Mouse (Mus musculus) embryonic facial prominence, embryonic 15.5 days (tissue): ENCODE measurements around the gene Fam209. TPM values are rescaled to one million over a fixed set of nuclear protein-coding genes. Genes with fewer than 3 reads are reported as not detected.

Experiments used
- ATAC-seq: fragments of 200-750 bp; cut with Nextera tagmentation; 2 replicates; pipeline ENCODE4 v1.8.0; 2017; ENCODE audit warnings: low read depth, moderate TSS enrichment; ENCODE audit not compliant: insufficient number of reproducible peaks, low FRiP score, low TSS enrichment
- H3K27ac ChIP-seq: fragments of 300-500 bp; sonication (generic); replicated peaks from 2 replicates; pipeline ENCODE4 v1.5.1; 2015; ENCODE audit warnings: mild to moderate bottlenecking, inconsistent platforms
- H3K27me3 ChIP-seq: fragments of 300-500 bp; sonication (generic); 2 replicates; pipeline ENCODE4 v1.6.1; 2015; ENCODE audit warnings: inconsistent platforms
- H3K36me3 ChIP-seq: fragments of 300-500 bp; sonication (generic); 2 replicates; pipeline ENCODE4 v1.6.1; 2015; ENCODE audit warnings: mild to moderate bottlenecking, inconsistent platforms
- H3K4me1 ChIP-seq: fragments of 300-500 bp; sonication (generic); 2 replicates; pipeline ENCODE4 v1.6.1; 2015; ENCODE audit warnings: inconsistent platforms
- H3K4me2 ChIP-seq: fragments of 300-500 bp; sonication (generic); replicated peaks from 2 replicates; pipeline ENCODE4 v1.6.1; 2015; ENCODE audit warnings: mild to moderate bottlenecking, inconsistent platforms
- H3K4me3 ChIP-seq: fragments of 300-500 bp; sonication (generic); replicated peaks from 2 replicates; pipeline ENCODE4 v1.5.1; 2015; ENCODE audit warnings: mild to moderate bottlenecking, inconsistent platforms
- H3K9ac ChIP-seq: fragments of 300-500 bp; sonication (generic); 2 replicates; pipeline ENCODE4 v1.6.1; 2015; ENCODE audit warnings: inconsistent platforms
- H3K9me3 ChIP-seq: fragments of 300-500 bp; sonication (generic); replicated peaks from 2 replicates; pipeline ENCODE4 v1.6.1; 2016; ENCODE audit warnings: inconsistent platforms
- WGBS: fragments of 180-500 bp; shearing (Covaris S2); methylation state at CpG from one replicate; pipeline ENCODE4 v1.1.7; 2015; 5-methylcytosine and 5-hydroxymethylcytosine counted together
- polyA plus RNA-seq: library from polyadenylated mRNA; unstranded; fragments of >200 nt; fragmentation: Nextera tagmentation; extraction: Ambion mirVana; gene quantifications from 2 replicates; pipeline ENCODE4 v1.2.1, GENCODE M21; 2015

Gene Fam209
- polyA plus RNA-seq = 0.25 TPM in 1 of 2 replicates, not detected in the other

- Histone ChIP-seq H3K27ac (peak within 1 kb of the TSS; percentile 28), H3K4me3 (no peak within 1 kb of the TSS), H3K4me2 (no peak within 1 kb of the TSS), H3K4me1 (peaks cover 13% of the 10 kb centered on the region), H3K27me3 (no peaks in the 10 kb centered on the region), H3K9me3 (no peaks in the 10 kb centered on the region), H3K9ac (no peak within 1 kb of the TSS), H3K36me3 (peaks cover 18% of the 10 kb centered on the region)
- WGBS = 83% methylated on average over 11 of the region's 11 CpGs
- no peak for ATAC-seq
Measured at GRCm38 (mm10) chr2:172472318-172472717, at the start of gene Fam209. Fam209 (plus strand) TSS chr2:172472520.

GRCm38 (mm10) chr2:172430609-172431008 lies 41.7 kb upstream of the Fam209 start:
- Histone ChIP-seq H3K27me3 (0 out of 2 replicates have a peak, but pooled peaks cover 4% of the 10 kb centered on the region), H3K4me3 (no peak overlapping the region), H3K27ac (no peak overlapping the region), H3K9ac (no peak overlapping the region), H3K36me3 (no peaks in the 10 kb centered on the region), H3K9me3 (no peaks in the 10 kb centered on the region), H3K4me2 (no peak overlapping the region), H3K4me1 (no peaks in the 10 kb centered on the region)
- 77% methylated on average over 1 of the region's 1 CpGs for WGBS
- no peak for ATAC-seq

- H3K4me2 ChIP-seq = no peak overlapping the region
- H3K9ac ChIP-seq = no peak overlapping the region
- ATAC-seq = no peak
- WGBS = 56% methylated on average over 5 of the region's 5 CpGs
- H3K4me3 ChIP-seq = no peak overlapping the region
- no peaks in the 10 kb centered on the region for H3K9me3 ChIP-seq
- no peaks in the 10 kb centered on the region for H3K4me1 ChIP-seq
- H3K27ac ChIP-seq = no peak overlapping the region
- 0 out of 2 replicates have a peak, but pooled peaks cover 4% of the 10 kb centered on the region for H3K27me3 ChIP-seq
- no peaks in the 10 kb centered on the region for H3K36me3 ChIP-seq
Measured at GRCm38 (mm10) chr2:172433746-172434145, 38.6 kb upstream of the Fam209 start.

- no peak overlapping the region for H3K27ac ChIP-seq
- H3K27me3 ChIP-seq = no peaks in the 10 kb centered on the region
- H3K36me3 ChIP-seq = no peaks in the 10 kb centered on the region
- no peak overlapping the region for H3K9ac ChIP-seq
- no peak for ATAC-seq
- H3K4me2 ChIP-seq = no peak overlapping the region
- H3K9me3 ChIP-seq = no peaks in the 10 kb centered on the region
- peaks cover 21% of the 10 kb centered on the region for H3K4me1 ChIP-seq
- WGBS = 53% methylated on average over 16 of the region's 16 CpGs
- no peak overlapping the region for H3K4me3 ChIP-seq
Measured at GRCm38 (mm10) chr2:172437371-172437952, 34.9 kb upstream of the Fam209 start.

GRCm38 (mm10) chr2:172439843-172440639 lies 32.3 kb upstream of the Fam209 start, which contains the start of gene Rtf2:
Rtf2 (plus strand) TSS chr2:172440556.
- ATAC-seq = peak; percentile 94
- H3K27me3 ChIP-seq = no peaks in the 10 kb centered on the region
- 2% methylated on average over 35 of the region's 35 CpGs for WGBS

GRCm38 (mm10) chr2:172440640-172441005 lies 31.7 kb upstream of the Fam209 start:
- peaks cover 21% of the 10 kb centered on the region for H3K4me1 ChIP-seq
- H3K27me3 ChIP-seq = no peaks in the 10 kb centered on the region
- H3K9ac ChIP-seq = peak overlapping the region; percentile 57
- H3K36me3 ChIP-seq = peaks cover 12% of the 10 kb centered on the region
- peak overlapping the region; percentile 78 for H3K4me3 ChIP-seq
- ATAC-seq = peak; percentile 55; the same call in 1 of the 2 replicates
- no peaks in the 10 kb centered on the region for H3K9me3 ChIP-seq
- H3K27ac ChIP-seq = peak overlapping the region; percentile 39; the same call in 1 of the 2 replicates
- H3K4me2 ChIP-seq = peak overlapping the region; percentile 60
- WGBS = under 1% methylated on average over 21 of the region's 21 CpGs

More at GRCm38 (mm10) chr2:172439843-172440639, 32.3 kb upstream of the Fam209 start, which contains the start of gene Rtf2:
- peak within 1 kb of the TSS; percentile 85 for H3K27ac ChIP-seq
- no peaks in the 10 kb centered on the region for H3K9me3 ChIP-seq
- H3K4me2 ChIP-seq = peak within 1 kb of the TSS; percentile 60
- peaks cover 6% of the 10 kb centered on the region; the same call in 1 of the 2 replicates for H3K36me3 ChIP-seq
- H3K4me3 ChIP-seq = peak within 1 kb of the TSS; percentile 78
- peaks cover 21% of the 10 kb centered on the region for H3K4me1 ChIP-seq
- H3K9ac ChIP-seq = peak within 1 kb of the TSS; percentile 63

GRCm38 (mm10) chr2:172441176-172441575 lies 31.1 kb upstream of the Fam209 start:
- H3K27me3 ChIP-seq = no peaks in the 10 kb centered on the region
- no peak for ATAC-seq
- H3K4me1 ChIP-seq = peaks cover 21% of the 10 kb centered on the region
- WGBS = 36% methylated on average over 6 of the region's 6 CpGs
- peak overlapping the region; percentile 60 for H3K4me2 ChIP-seq
- H3K9me3 ChIP-seq = no peaks in the 10 kb centered on the region
- H3K36me3 ChIP-seq = peaks cover 17% of the 10 kb centered on the region
- H3K4me3 ChIP-seq = peak overlapping the region; percentile 78
- H3K9ac ChIP-seq = peak overlapping the region; percentile 57
- H3K27ac ChIP-seq = no peak overlapping the region

- WGBS = 92% methylated on average over 4 of the region's 4 CpGs
- H3K9me3 ChIP-seq = no peaks in the 10 kb centered on the region
- ATAC-seq = no peak
- H3K27me3 ChIP-seq = no peaks in the 10 kb centered on the region
- peaks cover 60% of the 10 kb centered on the region for H3K36me3 ChIP-seq
- no peak overlapping the region for H3K9ac ChIP-seq
- H3K4me1 ChIP-seq = peaks cover 15% of the 10 kb centered on the region
- H3K4me2 ChIP-seq = no peak overlapping the region
- no peak overlapping the region for H3K4me3 ChIP-seq
- no peak overlapping the region for H3K27ac ChIP-seq
Measured at GRCm38 (mm10) chr2:172445617-172446016, 26.7 kb upstream of the Fam209 start.

GRCm38 (mm10) chr2:172447317-172447716 lies 25.0 kb upstream of the Fam209 start:
- no peak overlapping the region for H3K4me3 ChIP-seq
- H3K36me3 ChIP-seq = peaks cover 72% of the 10 kb centered on the region
- H3K9me3 ChIP-seq = no peaks in the 10 kb centered on the region
- H3K27ac ChIP-seq = no peak overlapping the region
- H3K27me3 ChIP-seq = no peaks in the 10 kb centered on the region
- no peak overlapping the region for H3K9ac ChIP-seq
- no peaks in the 10 kb centered on the region for H3K4me1 ChIP-seq
- ATAC-seq = no peak
- H3K4me2 ChIP-seq = no peak overlapping the region
- 91% methylated on average over 6 of the region's 6 CpGs for WGBS

- WGBS = 85% methylated on average over 4 of the region's 4 CpGs
- H3K27me3 ChIP-seq = no peaks in the 10 kb centered on the region
- H3K4me2 ChIP-seq = no peak overlapping the region
- no peaks in the 10 kb centered on the region for H3K9me3 ChIP-seq
- peaks cover 82% of the 10 kb centered on the region for H3K36me3 ChIP-seq
- no peaks in the 10 kb centered on the region for H3K4me1 ChIP-seq
- no peak overlapping the region for H3K27ac ChIP-seq
- H3K9ac ChIP-seq = no peak overlapping the region
- H3K4me3 ChIP-seq = no peak overlapping the region
- no peak for ATAC-seq
Measured at GRCm38 (mm10) chr2:172448329-172448728, 24.0 kb upstream of the Fam209 start.

- H3K4me1 ChIP-seq = no peaks in the 10 kb centered on the region
- ATAC-seq = no peak
- WGBS = 80% methylated on average over 6 of the region's 6 CpGs
- H3K9ac ChIP-seq = no peak overlapping the region
- H3K9me3 ChIP-seq = no peaks in the 10 kb centered on the region
- peaks cover 83% of the 10 kb centered on the region for H3K36me3 ChIP-seq
- H3K4me2 ChIP-seq = no peak overlapping the region
- no peak overlapping the region for H3K27ac ChIP-seq
- no peaks in the 10 kb centered on the region for H3K27me3 ChIP-seq
- H3K4me3 ChIP-seq = no peak overlapping the region
Measured at GRCm38 (mm10) chr2:172450640-172451039, 21.7 kb upstream of the Fam209 start.
